31 mouse cellular contexts compared by ENCODE assay signal in the genomic region with DNA sequence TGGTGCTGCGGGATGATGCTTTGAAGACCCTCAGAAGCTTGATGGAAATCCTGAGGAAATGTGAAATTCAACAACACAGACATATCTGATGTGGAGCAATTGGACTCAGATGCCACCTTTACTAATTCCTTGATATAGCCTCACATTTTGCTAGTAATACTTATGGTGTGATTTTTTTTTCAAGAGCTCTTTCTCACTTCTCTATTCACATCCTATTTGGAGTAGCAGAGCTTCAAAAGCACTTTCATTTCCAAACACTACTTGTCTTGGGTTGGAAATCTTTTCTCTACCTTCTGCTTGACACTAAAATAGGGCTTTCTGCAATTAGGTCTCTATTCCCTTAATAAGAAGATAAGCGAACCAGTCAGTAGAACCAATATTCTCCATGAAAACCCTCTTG.
"Had no signal": no experiment of that assay in that cellular context is flagged by ENCODE, and none has a peak within 500 bp of the region (broad histone marks: within the 10 kb centered on the region; RNA-seq: fewer than 3 reads in every experiment).

No protein-coding gene starts in this region.

- ATAC-seq: liver, postnatal 0 days; lung, postnatal 0 days; midbrain, embryonic 13.5 days; midbrain, embryonic 15.5 days; midbrain, embryonic 16.5 days had no signal

- H3K27ac ChIP-seq: limb, embryonic 10.5 days; limb, embryonic 12.5 days; limb, embryonic 13.5 days; limb, embryonic 15.5 days; liver, embryonic 13.5 days; liver, embryonic 14.5 days; liver, embryonic 15.5 days; lung, embryonic 15.5 days; macrophage; midbrain, embryonic 10.5 days; midbrain, embryonic 12.5 days; midbrain, embryonic 13.5 days; midbrain, embryonic 15.5 days; neural tube, embryonic 12.5 days had no signal

- H3K27me3 ChIP-seq: limb, embryonic 12.5 days; limb, embryonic 13.5 days; limb, embryonic 15.5 days; liver, embryonic 13.5 days; liver, embryonic 15.5 days; lung, embryonic 15.5 days; megakaryocyte, embryonic 14.5 days; midbrain, embryonic 12.5 days; midbrain, embryonic 13.5 days; midbrain, embryonic 15.5 days; neural tube, embryonic 12.5 days had no signal

- DNase-seq: left cerebral cortex, postnatal 4 days; liver; liver, embryonic 13.5 days; liver, postnatal 0 days; lung, adult 18-20 months; lung, adult 2 months; lung, embryonic 14.5 days; lung, postnatal 10 days; lung, postnatal 14 days; lung, postnatal 36 days; lung, postnatal 4 days; midbrain, embryonic 14.5 days had no signal

- H3K4me1 ChIP-seq: limb, embryonic 10.5 days; limb, embryonic 12.5 days; limb, embryonic 13.5 days; limb, embryonic 15.5 days; liver, embryonic 13.5 days; liver, embryonic 15.5 days; lung, embryonic 15.5 days; megakaryocyte, embryonic 14.5 days; midbrain, embryonic 10.5 days; midbrain, embryonic 12.5 days; midbrain, embryonic 13.5 days; midbrain, embryonic 15.5 days; neural tube, embryonic 12.5 days had no signal

- H3K4me2 ChIP-seq: limb, embryonic 12.5 days; limb, embryonic 13.5 days; limb, embryonic 15.5 days; liver, embryonic 11.5 days; liver, embryonic 13.5 days; liver, embryonic 15.5 days; lung, embryonic 14.5 days; lung, embryonic 15.5 days; midbrain, embryonic 11.5 days; midbrain, embryonic 12.5 days; midbrain, embryonic 13.5 days; midbrain, embryonic 15.5 days; neural tube, embryonic 12.5 days had no signal

- H3K4me3 ChIP-seq: limb, embryonic 10.5 days; limb, embryonic 12.5 days; limb, embryonic 13.5 days; limb, embryonic 15.5 days; liver, embryonic 13.5 days; liver, embryonic 15.5 days; lung, embryonic 15.5 days; megakaryocyte, embryonic 14.5 days; midbrain, embryonic 10.5 days; midbrain, embryonic 12.5 days; midbrain, embryonic 13.5 days; midbrain, embryonic 15.5 days; myocyte; neural tube, embryonic 12.5 days had no signal

- H3K9me3 ChIP-seq: limb, embryonic 10.5 days; limb, embryonic 12.5 days; limb, embryonic 13.5 days; limb, embryonic 15.5 days; liver, embryonic 13.5 days; liver, embryonic 15.5 days; lung, embryonic 15.5 days; megakaryocyte, embryonic 14.5 days; midbrain, embryonic 10.5 days; midbrain, embryonic 12.5 days; midbrain, embryonic 13.5 days; midbrain, embryonic 15.5 days; neural tube, embryonic 12.5 days had no signal

- H3K36me3 ChIP-seq: limb, embryonic 10.5 days; limb, embryonic 12.5 days; limb, embryonic 13.5 days; limb, embryonic 15.5 days; liver, embryonic 13.5 days; liver, embryonic 15.5 days; lung, embryonic 15.5 days; midbrain, embryonic 10.5 days; midbrain, embryonic 12.5 days; midbrain, embryonic 13.5 days; midbrain, embryonic 15.5 days; neural tube, embryonic 12.5 days had no signal

- H3K9ac ChIP-seq: limb, embryonic 12.5 days; limb, embryonic 13.5 days; limb, embryonic 15.5 days; liver, embryonic 13.5 days; liver, embryonic 14.5 days; liver, embryonic 15.5 days; liver, postnatal 0 days; lung, embryonic 14.5 days; lung, embryonic 15.5 days; midbrain, embryonic 12.5 days; midbrain, embryonic 13.5 days; midbrain, embryonic 15.5 days; neural tube, embryonic 12.5 days had no signal
